Mouse (Mus musculus) lung, embryonic 14.5 days (tissue): ENCODE data around the gene Ncaph. TPM values are rescaled to one million over a fixed set of nuclear protein-coding genes. Genes with fewer than 3 reads are reported as not detected.
"Not testable (repeated sequence)": the region's sequence is repeated elsewhere in the genome, so short reads cannot be mapped to it uniquely, and the experiment has no call there.

Experiments
- ATAC-seq: fragments of 200-750 bp; cut with Nextera tagmentation; 2 replicates; pipeline ENCODE4 v1.8.0; 2017; ENCODE audit warnings: mild to moderate bottlenecking, moderate TSS enrichment, moderate library complexity; ENCODE audit not compliant: insufficient read depth
- DNase-seq: peaks from one replicate; pipeline ENCODE4 v3.0.0-alpha.2; 2015
- H3K27ac ChIP-seq: fragments of 300-500 bp; sonication (generic); 2 replicates; pipeline ENCODE4 v1.5.1; 2014; ENCODE audit warnings: low read depth, mild to moderate bottlenecking, moderate library complexity
- H3K27me3 ChIP-seq: fragments of 300-500 bp; sonication (generic); 2 replicates; pipeline ENCODE4 v1.6.1; 2014; ENCODE audit warnings: low read length, control low read depth; ENCODE audit not compliant: insufficient read depth
- H3K36me3 ChIP-seq: fragments of 300-500 bp; sonication (generic); 2 replicates; pipeline ENCODE4 v1.6.1; 2014; ENCODE audit warnings: control low read depth; ENCODE audit not compliant: insufficient read depth
- H3K4me1 ChIP-seq: fragments of 300-500 bp; sonication (generic); 2 replicates; pipeline ENCODE4 v1.6.1; 2014; ENCODE audit warnings: antibody characterized with exemption, control low read depth; ENCODE audit not compliant: insufficient read depth
- H3K4me2 ChIP-seq: fragments of 300-500 bp; sonication (generic); 2 replicates; pipeline ENCODE4 v1.6.1; 2014; ENCODE audit warnings: mild to moderate bottlenecking
- H3K4me3 ChIP-seq: fragments of 300-500 bp; sonication (generic); 2 replicates; pipeline ENCODE4 v1.5.1; 2014; ENCODE audit warnings: low read depth, low read length
- H3K9ac ChIP-seq: fragments of 300-500 bp; sonication (generic); 2 replicates; pipeline ENCODE4 v1.6.1; 2014
- H3K9me3 ChIP-seq: fragments of 300-500 bp; sonication (generic); 2 replicates; pipeline ENCODE4 v1.6.1; 2016; ENCODE audit warnings: low read depth, low read length, control low read depth
- CTCF ChIP-seq: IDR thresholded peaks from 2 replicates; pipeline ENCODE4 v1.5.1; 2016; ENCODE audit warnings: antibody characterized with exemption, low read depth
- WGBS: fragments of 180-500 bp; shearing (Covaris S2); extraction: QIAGEN DNeasy Blood & Tissue Kit; methylation state at CpG from one replicate; pipeline ENCODE4 v1.1.7; 2014; 5-methylcytosine and 5-hydroxymethylcytosine counted together
- polyA plus RNA-seq: library from polyadenylated mRNA; unstranded; fragments of >200 nt; fragmentation: Nextera tagmentation; extraction: Ambion mirVana; gene quantifications from 2 replicates; pipeline ENCODE4 v1.2.1, GENCODE M21; 2014

Gene Ncaph
- polyA plus RNA-seq: 119 and 123 TPM in 2 replicates

GRCm38 (mm10) chr2:127133621-127134461 is at the start of gene Ncaph:
Gene Ncaph (minus strand): TSS chr2:127133954.
- no peak for TF ChIP-seq CTCF
- ATAC-seq: peak; percentile 91
- Histone ChIP-seq H3K36me3 (no peaks in the 10 kb centered on the region), H3K9me3 (no peaks in the 10 kb centered on the region), H3K4me3 (peak within 1 kb of the TSS; percentile 70), H3K4me1 (peaks cover 11% of the 10 kb centered on the region), H3K27ac (peak within 1 kb of the TSS; percentile 95), H3K9ac (peak within 1 kb of the TSS; percentile 82), H3K27me3 (no peaks in the 10 kb centered on the region), H3K4me2 (peak within 1 kb of the TSS; percentile 83)
- DNase-seq: peak; percentile 98
- under 1% methylated on average over 57 of the region's 57 CpGs for WGBS

GRCm38 (mm10) chr2:127182598-127183381 is 49.0 kb upstream of the Ncaph start:
- Histone ChIP-seq H3K4me2 (peak overlapping the region; percentile 69), H3K36me3 (no peaks in the 10 kb centered on the region), H3K9ac (peak overlapping the region; percentile 68), H3K4me3 (peak overlapping the region; percentile 49), H3K27ac (peak overlapping the region; percentile 80), H3K27me3 (no peaks in the 10 kb centered on the region), H3K4me1 (no peaks in the 10 kb centered on the region), H3K9me3 (no peaks in the 10 kb centered on the region)
- no peak for TF ChIP-seq CTCF
- 1% methylated on average over 17 of the region's 17 CpGs for WGBS
- DNase-seq (peak; percentile 93), ATAC-seq (peak; percentile 100)

GRCm38 (mm10) chr2:127166261-127166660 is 32.5 kb upstream of the Ncaph start:
- not testable (repeated sequence) for H3K36me3 ChIP-seq, H3K27ac ChIP-seq, H3K27me3 ChIP-seq, H3K9ac ChIP-seq, H3K4me1 ChIP-seq, ATAC-seq, H3K4me2 ChIP-seq, H3K4me3 ChIP-seq, H3K9me3 ChIP-seq
- TF ChIP-seq CTCF: peak; percentile 48
- WGBS: 16% methylated on average over 1 of the region's 1 CpGs
- peak; percentile 86 for DNase-seq

GRCm38 (mm10) chr2:127165675-127166074 is 31.9 kb upstream of the Ncaph start:
- Histone ChIP-seq H3K9me3 (no peaks in the 10 kb centered on the region), H3K9ac (no peak overlapping the region), H3K4me3 (no peak overlapping the region), H3K27me3 (no peaks in the 10 kb centered on the region), H3K4me1 (no peaks in the 10 kb centered on the region), H3K27ac (no peak overlapping the region), H3K4me2 (no peak overlapping the region), H3K36me3 (no peaks in the 10 kb centered on the region)
- ATAC-seq (no peak), DNase-seq (no peak)
- WGBS: 46% methylated on average over 4 of the region's 4 CpGs
- no peak for TF ChIP-seq CTCF

- peaks cover 8% of the 10 kb centered on the region for H3K36me3 ChIP-seq
- peaks cover 10% of the 10 kb centered on the region; the same call in 1 of the 2 replicates for H3K4me1 ChIP-seq
- no peaks in the 10 kb centered on the region for H3K9me3 ChIP-seq
- TF ChIP-seq CTCF: no peak
- DNase-seq (no peak), ATAC-seq (no peak)
- H3K27ac ChIP-seq: no peak overlapping the region
- H3K4me2 ChIP-seq: no peak overlapping the region
- no peak overlapping the region for H3K9ac ChIP-seq
- WGBS: 72% methylated on average over 3 of the region's 3 CpGs
- H3K4me3 ChIP-seq: no peak overlapping the region
- H3K27me3 ChIP-seq: no peaks in the 10 kb centered on the region
Measured at GRCm38 (mm10) chr2:127145699-127146098, 11.9 kb upstream of the Ncaph start.

- H3K4me1 ChIP-seq: peaks cover 10% of the 10 kb centered on the region; the same call in 1 of the 2 replicates
- DNase-seq: peak; percentile 84
- H3K9me3 ChIP-seq: no peaks in the 10 kb centered on the region
- no peak for TF ChIP-seq CTCF
- peak within 1 kb of the TSS; percentile 62 for H3K4me3 ChIP-seq
- peak within 1 kb of the TSS; percentile 70 for H3K4me2 ChIP-seq
- no peaks in the 10 kb centered on the region for H3K27me3 ChIP-seq
- peak; percentile 96 for ATAC-seq
- 3% methylated on average over 31 of the region's 31 CpGs for WGBS
- H3K27ac ChIP-seq: peak within 1 kb of the TSS; percentile 18; the same call in 1 of the 2 replicates
- H3K9ac ChIP-seq: peak within 1 kb of the TSS; percentile 58
- peaks cover 21% of the 10 kb centered on the region for H3K36me3 ChIP-seq
Measured at GRCm38 (mm10) chr2:127143158-127144063, 9.7 kb upstream of the Ncaph start, which contains the start of gene Itpripl1. Gene Itpripl1 (minus strand): TSS chr2:127143442.
